Mouse (Mus musculus) brain, embryonic 14.5 days (tissue): ENCODE data around the gene Spsb1. TPM values are rescaled to one million over a fixed set of nuclear protein-coding genes. Genes with fewer than 3 reads are reported as not detected.

ENCODE experiments used
- DNase-seq: peaks from one replicate; pipeline ENCODE4 v3.0.0-alpha.2; 2011; ENCODE audit warnings: low read depth
- CTCF ChIP-seq: fragments of 200-500 bp; IDR thresholded peaks from 2 replicates; pipeline ENCODE4 v1.5.1; 2012; ENCODE audit warnings: inconsistent platforms, mild to moderate bottlenecking, moderate library complexity, borderline replicate concordance; ENCODE audit not compliant: insufficient read depth, insufficient read length; ENCODE audit errors: extremely low read depth
- POLR2A ChIP-seq: fragments of 200-500 bp; IDR thresholded peaks from 2 replicates; pipeline ENCODE4 v1.6.1; 2012; ENCODE audit warnings: mild to moderate bottlenecking, inconsistent platforms, borderline replicate concordance; ENCODE audit not compliant: poor library complexity, insufficient read depth, insufficient read length, severe bottlenecking; ENCODE audit errors: extremely low read depth
- polyA plus RNA-seq: library from polyadenylated mRNA; depleted of rRNA; stranded (reverse); fragments of >200 nt; gene quantifications from 2 replicates; pipeline ENCODE4 v1.2.3, GENCODE M21; 2012

The Spsb1 gene
- polyA plus RNA-seq, 1 experiment, result 6.4 TPM

GRCm38 (mm10) chr4:149960391-149960790 is 5.5 kb upstream of the Spsb1 start:
- no peak for DNase-seq
- no peak for TF ChIP-seq POLR2A
- TF ChIP-seq CTCF, result no peak

- no peak for TF ChIP-seq CTCF
- TF ChIP-seq POLR2A, result no peak
- no peak for DNase-seq
These were observed 5.0 kb upstream of the Spsb1 start for GRCm38 (mm10) chr4:149959816-149960215.

- TF ChIP-seq POLR2A (no peak), CTCF (peak; percentile 89)
- DNase-seq, result peak; percentile 88
These were observed 3.7 kb upstream of the Spsb1 start for GRCm38 (mm10) chr4:149958566-149958965.

- DNase-seq, result no peak
- TF ChIP-seq POLR2A (no peak), CTCF (no peak)
These were observed 1.2 kb upstream of the Spsb1 start for GRCm38 (mm10) chr4:149956048-149956447.

- no peak for TF ChIP-seq POLR2A
- TF ChIP-seq CTCF, result no peak
- DNase-seq, result no peak
These were observed 788 bp upstream of the Spsb1 start for GRCm38 (mm10) chr4:149955631-149956030.

- peak; percentile 82 for DNase-seq
- no peak for TF ChIP-seq POLR2A
These were observed 992 bp downstream of the Spsb1 start for GRCm38 (mm10) chr4:149953621-149954481.

- DNase-seq, result peak; percentile 58
- TF ChIP-seq CTCF (no peak), POLR2A (no peak)
These were observed 2.6 kb downstream of the Spsb1 start for GRCm38 (mm10) chr4:149952201-149952600.

GRCm38 (mm10) chr4:149951201-149951600 is 3.6 kb downstream of the Spsb1 start:
- DNase-seq, result no peak

GRCm38 (mm10) chr4:149949691-149950090 is 5.2 kb downstream of the Spsb1 start:
- no peak for DNase-seq
- TF ChIP-seq CTCF, result no peak
- no peak for TF ChIP-seq POLR2A

More at GRCm38 (mm10) chr4:149951201-149951600, 3.6 kb downstream of the Spsb1 start:
- TF ChIP-seq CTCF (no peak), POLR2A (no peak)

- TF ChIP-seq CTCF, result no peak
- TF ChIP-seq POLR2A, result no peak
- no peak for DNase-seq
These were observed 6.7 kb downstream of the Spsb1 start for GRCm38 (mm10) chr4:149948119-149948518.

GRCm38 (mm10) chr4:149947396-149947795 is 7.4 kb downstream of the Spsb1 start:
- DNase-seq, result no peak
- TF ChIP-seq POLR2A (no peak), CTCF (no peak)

- TF ChIP-seq CTCF (no peak), POLR2A (no peak)
- no peak for DNase-seq
These were observed 9.6 kb downstream of the Spsb1 start for GRCm38 (mm10) chr4:149945194-149945593.
